Mouse (Mus musculus) G1E (cell line): ENCODE measurements around the gene Gfi1b. TPM values are rescaled to one million over a fixed set of nuclear protein-coding genes. Genes with fewer than 3 reads are reported as not detected.

Experiments used
- ATAC-seq: 2 replicates; pipeline ENCODE4 v1.8.0; 2016; ENCODE audit warnings: mild to moderate bottlenecking; ENCODE audit not compliant: insufficient number of reproducible peaks, poor library complexity, low FRiP score, severe bottlenecking; ENCODE audit errors: extremely low read depth
- DNase-seq: peaks from one replicate; pipeline ENCODE4 v3.0.0; 2012; ENCODE audit warnings: low spot score
- H3K27me3 ChIP-seq: 2 replicates; pipeline ENCODE4 v1.6.1; 2012; ENCODE audit warnings: mild to moderate bottlenecking, low read length, inconsistent platforms; ENCODE audit not compliant: insufficient read depth
- H3K36me3 ChIP-seq: replicated peaks from 2 replicates; pipeline ENCODE3; 2012; ENCODE audit warnings: mild to moderate bottlenecking, inconsistent platforms
- H3K4me1 ChIP-seq: 2 replicates; pipeline ENCODE4 v1.6.1; 2012; ENCODE audit warnings: low read depth, low read length, inconsistent platforms, mixed read lengths; ENCODE audit not compliant: insufficient read depth
- H3K4me3 ChIP-seq: 2 replicates; pipeline ENCODE4 v1.5.1; 2012; ENCODE audit warnings: low read depth, mild to moderate bottlenecking, inconsistent platforms, low read length, moderate library complexity, mixed read lengths
- H3K9me3 ChIP-seq: replicated peaks from 2 replicates; pipeline ENCODE4 v1.6.1; 2012; ENCODE audit warnings: inconsistent platforms
- CTCF ChIP-seq: IDR thresholded peaks from 2 replicates; pipeline ENCODE4 v1.5.1; 2012; ENCODE audit warnings: low read depth, low read length, inconsistent platforms, mixed read lengths
- GATA1 ChIP-seq: IDR thresholded peaks from 2 replicates; pipeline ENCODE4 v1.6.1; 2012; ENCODE audit warnings: borderline replicate concordance, low read length, inconsistent platforms, mixed read lengths
- GATA2 ChIP-seq: IDR thresholded peaks from 2 replicates; pipeline ENCODE4 v1.6.1; 2012; ENCODE audit warnings: low read depth, low read length, inconsistent platforms, borderline replicate concordance
- POLR2AphosphoS5 ChIP-seq: IDR thresholded peaks from 2 replicates; pipeline ENCODE4 v1.6.1; 2012; ENCODE audit warnings: low read depth, low read length, inconsistent platforms; ENCODE audit not compliant: insufficient replicate concordance
- TAL1 ChIP-seq: conservative IDR thresholded peaks from 2 replicates; pipeline ENCODE4 v1.6.1; 2012; ENCODE audit warnings: low read depth, low read length, inconsistent platforms, mixed read lengths
- polyA plus RNA-seq: library from polyadenylated mRNA; stranded (reverse); fragments of >175 nt; gene quantifications from 2 replicates; pipeline ENCODE4 v1.2.3, GENCODE M21; 2012
- total RNA-seq, 2 experiments: library from RNA; stranded (forward) in 1 of 2; stranded (reverse) in 1 of 2; fragments of 200-1000 nt in 1 of 2; fragments of >200 nt in 1 of 2; fragmentation: Nextera tagmentation in 1 of 2; gene quantifications; 2 replicates each; pipeline ENCODE4 v1.2.3; 2014 to 2017

Gfi1b gene
- total and polyA plus RNA-seq, 3 experiments: 104 to 739 (median 537) TPM

- peaks cover 56% of the 10 kb centered on the region for H3K4me1 ChIP-seq
- TF ChIP-seq POLR2AphosphoS5 (no peak), GATA2 (no peak), GATA1 (no peak), CTCF (no peak), TAL1 (no peak)
- H3K4me3 ChIP-seq: peak overlapping the region; percentile 84
- no peaks in the 10 kb centered on the region for H3K27me3 ChIP-seq
- peak; percentile 84 for ATAC-seq
- peaks cover 34% of the 10 kb centered on the region for H3K36me3 ChIP-seq
- peak; percentile 86 for DNase-seq
- no peaks in the 10 kb centered on the region for H3K9me3 ChIP-seq
These were observed 39.0 kb downstream of the Gfi1b start for GRCm38 (mm10) chr2:28582647-28583353.

GRCm38 (mm10) chr2:28578003-28578402 is 43.8 kb downstream of the Gfi1b start:
- no peak for ATAC-seq
- Histone ChIP-seq H3K9me3 (no peaks in the 10 kb centered on the region), H3K4me1 (peaks cover 16% of the 10 kb centered on the region), H3K27me3 (no peaks in the 10 kb centered on the region), H3K4me3 (no peak overlapping the region), H3K36me3 (peaks cover 82% of the 10 kb centered on the region)
- TF ChIP-seq TAL1: no peak
- peak; percentile 26; the same call in 1 of the 2 replicates for TF ChIP-seq CTCF
- DNase-seq: peak; percentile 29

- no peak for ATAC-seq
- H3K4me1 ChIP-seq: peaks cover 14% of the 10 kb centered on the region
- no peaks in the 10 kb centered on the region for H3K9me3 ChIP-seq
- H3K36me3 ChIP-seq: peaks cover 94% of the 10 kb centered on the region
- DNase-seq: no peak
- TF ChIP-seq GATA2 (no peak), TAL1 (no peak), CTCF (no peak), POLR2AphosphoS5 (no peak), GATA1 (no peak)
- no peaks in the 10 kb centered on the region for H3K27me3 ChIP-seq
- no peak overlapping the region for H3K4me3 ChIP-seq
These were observed 45.0 kb downstream of the Gfi1b start for GRCm38 (mm10) chr2:28576815-28577214.

- no peak for DNase-seq
- TF ChIP-seq CTCF (no peak), GATA1 (no peak), TAL1 (no peak), POLR2AphosphoS5 (no peak), GATA2 (no peak)
- ATAC-seq: no peak
- Histone ChIP-seq H3K4me3 (no peak overlapping the region), H3K4me1 (peaks cover 4% of the 10 kb centered on the region; the same call in 1 of the 2 replicates), H3K36me3 (peaks cover 99% of the 10 kb centered on the region), H3K27me3 (no peaks in the 10 kb centered on the region), H3K9me3 (no peaks in the 10 kb centered on the region)
These were observed 46.4 kb downstream of the Gfi1b start for GRCm38 (mm10) chr2:28575341-28575740.

GRCm38 (mm10) chr2:28569903-28570302 is 51.9 kb downstream of the Gfi1b start:
- Histone ChIP-seq H3K36me3 (peaks cover 99% of the 10 kb centered on the region), H3K4me3 (no peak overlapping the region), H3K9me3 (no peaks in the 10 kb centered on the region), H3K27me3 (no peaks in the 10 kb centered on the region), H3K4me1 (no peaks in the 10 kb centered on the region)
- no peak for ATAC-seq
- no peak for TF ChIP-seq GATA2
- TF ChIP-seq POLR2AphosphoS5: no peak
- TF ChIP-seq TAL1: no peak
- no peak for TF ChIP-seq GATA1
- TF ChIP-seq CTCF: no peak
- DNase-seq: no peak

GRCm38 (mm10) chr2:28566545-28566944 is 55.2 kb downstream of the Gfi1b start:
- DNase-seq: no peak
- Histone ChIP-seq H3K27me3 (peaks cover 3% of the 10 kb centered on the region), H3K9me3 (no peaks in the 10 kb centered on the region), H3K4me3 (no peak overlapping the region), H3K36me3 (peaks cover 73% of the 10 kb centered on the region), H3K4me1 (no peaks in the 10 kb centered on the region)
- TF ChIP-seq GATA1: no peak
- no peak for TF ChIP-seq TAL1
- TF ChIP-seq GATA2: no peak
- TF ChIP-seq CTCF: no peak
- no peak for TF ChIP-seq POLR2AphosphoS5
- ATAC-seq: no peak
